Mouse (Mus musculus) MEL (cell line): ENCODE data around the gene Natd1. TPM values are rescaled to one million over a fixed set of nuclear protein-coding genes. Genes with fewer than 3 reads are reported as not detected.
A peak's percentile ranks its signal among the peaks of the same experiment; 100 is the strongest.

ENCODE experiments used
- DNase-seq: peaks from one replicate; pipeline ENCODE4 v3.0.0; 2011; ENCODE audit warnings: low read depth, low spot score
- H3K27ac ChIP-seq: 2 replicates; pipeline ENCODE4 v1.5.1; 2012; ENCODE audit warnings: low read depth, mild to moderate bottlenecking, control low read depth, low read length, moderate library complexity; ENCODE audit not compliant: control insufficient read depth
- H3K27me3 ChIP-seq, 2 experiments: fragments of 150-350 bp in 1 of 2; sonication (generic) in 1 of 2; 2 replicates each; pipeline ENCODE4 v1.6.1; 2012; ENCODE audit warnings: low read length in 2 of 2, mild to moderate bottlenecking in 2 of 2, improper control_type of control experiment in 1 of 2, moderate library complexity in 1 of 2; ENCODE audit not compliant: insufficient read depth in 2 of 2, control insufficient read depth in 1 of 2
- H3K36me3 ChIP-seq, 2 experiments: 2 replicates each; pipeline ENCODE4 v1.6.1; 2012 to 2014; ENCODE audit warnings: low read length in 2 of 2, improper control_type of control experiment in 1 of 2, inconsistent platforms in 1 of 2, mild to moderate bottlenecking in 1 of 2; ENCODE audit not compliant: insufficient read depth in 2 of 2, control insufficient read depth in 1 of 2
- H3K4me1 ChIP-seq, 2 experiments: fragments of 150-350 bp in 1 of 2; sonication (generic) in 1 of 2; 2 replicates each; pipeline ENCODE4 v1.6.1; 2012; ENCODE audit warnings: low read length in 2 of 2, improper control_type of control experiment in 1 of 2, mild to moderate bottlenecking in 1 of 2; ENCODE audit not compliant: insufficient read depth in 2 of 2, control insufficient read depth in 1 of 2
- H3K4me3 ChIP-seq, 2 experiments: fragments of 150-350 bp in 1 of 2; sonication (generic) in 1 of 2; 2 replicates each; pipeline ENCODE4 v1.5.1; 2012; ENCODE audit warnings: low read depth in 2 of 2, low read length in 2 of 2, mild to moderate bottlenecking in 2 of 2, moderate library complexity in 2 of 2, control low read depth in 1 of 2, improper control_type of control experiment in 1 of 2; ENCODE audit not compliant: control insufficient read depth in 1 of 2, insufficient read depth in 1 of 2
- H3K79me2 ChIP-seq: 2 replicates; pipeline ENCODE4 v1.6.1; 2012; ENCODE audit warnings: mild to moderate bottlenecking, low read length, moderate library complexity; ENCODE audit not compliant: control insufficient read depth, poor library complexity, insufficient read depth
- H3K9ac ChIP-seq: 2 replicates; pipeline ENCODE4 v1.6.1; 2012; ENCODE audit warnings: low read depth, mild to moderate bottlenecking, control low read depth, low read length, moderate library complexity; ENCODE audit not compliant: control insufficient read depth, poor library complexity, severe bottlenecking
- H3K9me3 ChIP-seq: fragments of 150-350 bp; sonication (generic); replicated peaks from 2 replicates; pipeline ENCODE4 v1.6.1; 2012; ENCODE audit warnings: mild to moderate bottlenecking, low read length, improper control_type of control experiment, moderate library complexity; ENCODE audit not compliant: insufficient read depth
- BHLHE40 ChIP-seq: IDR thresholded peaks from 2 replicates; pipeline ENCODE4 v1.6.1; 2012; ENCODE audit warnings: low read depth, mild to moderate bottlenecking, inconsistent platforms, low read length, improper control_type of control experiment, borderline replicate concordance
- CHD1 ChIP-seq: IDR thresholded peaks from 2 replicates; pipeline ENCODE4 v1.6.1; 2012; ENCODE audit warnings: low read depth, mild to moderate bottlenecking, inconsistent platforms, low read length, improper control_type of control experiment
- CHD2 ChIP-seq: IDR thresholded peaks from 2 replicates; pipeline ENCODE4 v1.6.1; 2011; ENCODE audit warnings: low read length, improper control_type of control experiment
- CTCF ChIP-seq, 3 experiments: IDR thresholded peaks in 2 of 3; conservative IDR thresholded peaks in 1 of 3; 2 replicates each; pipeline ENCODE4 v1.5.1; 2011 to 2012; ENCODE audit warnings: low read length in 3 of 3, low read depth in 2 of 3, mild to moderate bottlenecking in 2 of 3, improper control_type of control experiment in 1 of 3, inconsistent platforms in 1 of 3, mixed read lengths in 1 of 3, moderate library complexity in 1 of 3; ENCODE audit not compliant: control insufficient read depth in 1 of 3, insufficient read depth in 1 of 3, poor library complexity in 1 of 3, severe bottlenecking in 1 of 3
- E2F4 ChIP-seq: IDR thresholded peaks from 2 replicates; pipeline ENCODE4 v1.6.1; 2011; ENCODE audit warnings: low read depth, low read length, improper control_type of control experiment, borderline replicate concordance
- ELF1 ChIP-seq: IDR thresholded peaks from 2 replicates; pipeline ENCODE4 v1.6.1; 2014; ENCODE audit warnings: low read depth, mild to moderate bottlenecking, inconsistent platforms, low read length, improper control_type of control experiment, moderate library complexity
- EP300 ChIP-seq, 2 experiments: IDR thresholded peaks; 2 replicates each; pipeline ENCODE4 v1.6.1; 2011; ENCODE audit warnings: improper control_type of control experiment in 2 of 2, low read length in 2 of 2, low read depth in 1 of 2, mild to moderate bottlenecking in 1 of 2
- ETS1 ChIP-seq: IDR thresholded peaks from 2 replicates; pipeline ENCODE4 v1.6.1; 2012; ENCODE audit warnings: low read depth, mild to moderate bottlenecking, inconsistent platforms, low read length, improper control_type of control experiment, moderate library complexity
- GABPA ChIP-seq: IDR thresholded peaks from 2 replicates; pipeline ENCODE4 v1.6.1; 2012; ENCODE audit warnings: low read depth, mild to moderate bottlenecking, inconsistent platforms, low read length, improper control_type of control experiment, moderate library complexity
- GATA1 ChIP-seq: IDR thresholded peaks from 2 replicates; pipeline ENCODE4 v1.6.1; 2011; ENCODE audit warnings: low read depth, low read length, improper control_type of control experiment
- HCFC1 ChIP-seq: IDR thresholded peaks from 2 replicates; pipeline ENCODE4 v1.6.1; 2012; ENCODE audit warnings: low read depth, mild to moderate bottlenecking, inconsistent platforms, low read length, improper control_type of control experiment, moderate library complexity
- JUND ChIP-seq: IDR thresholded peaks from 2 replicates; pipeline ENCODE4 v1.6.1; 2011; ENCODE audit warnings: low read depth, mild to moderate bottlenecking, improper control_type of control experiment, low read length
- KAT2A ChIP-seq: conservative IDR thresholded peaks from 2 replicates; pipeline ENCODE4 v1.6.1; 2012; ENCODE audit warnings: low read depth, low read length, improper control_type of control experiment, inconsistent platforms
- MAFK ChIP-seq: IDR thresholded peaks from 2 replicates; pipeline ENCODE4 v1.6.1; 2011; ENCODE audit warnings: low read depth, mild to moderate bottlenecking, low read length, improper control_type of control experiment, borderline replicate concordance
- MAX ChIP-seq: IDR thresholded peaks from 2 replicates; pipeline ENCODE4 v1.6.1; 2011; ENCODE audit warnings: low read length, improper control_type of control experiment
- MAZ ChIP-seq: IDR thresholded peaks from 2 replicates; pipeline ENCODE4 v1.6.1; 2012; ENCODE audit warnings: low read depth, mild to moderate bottlenecking, inconsistent platforms, low read length, improper control_type of control experiment
- MXI1 ChIP-seq: IDR thresholded peaks from 2 replicates; pipeline ENCODE4 v1.6.1; 2011; ENCODE audit warnings: mild to moderate bottlenecking, low read depth, low read length, improper control_type of control experiment
- MYB ChIP-seq: IDR thresholded peaks from 2 replicates; pipeline ENCODE4 v1.6.1; 2011; ENCODE audit warnings: mild to moderate bottlenecking, low read depth, low read length, improper control_type of control experiment
- NELFE ChIP-seq: IDR thresholded peaks from 2 replicates; pipeline ENCODE4 v1.6.1; 2011; ENCODE audit warnings: low read depth, low read length, improper control_type of control experiment
- NRF1 ChIP-seq: IDR thresholded peaks from 2 replicates; pipeline ENCODE4 v1.6.1; 2014; ENCODE audit warnings: low read depth, mild to moderate bottlenecking, inconsistent platforms, low read length, improper control_type of control experiment, moderate library complexity; ENCODE audit not compliant: poor library complexity, insufficient read depth, severe bottlenecking
- POLR2A ChIP-seq, 2 experiments: IDR thresholded peaks; 2 replicates each; pipeline ENCODE4 v1.6.1; 2011 to 2012; ENCODE audit warnings: low read length in 2 of 2, mild to moderate bottlenecking in 2 of 2, control low read depth in 1 of 2, improper control_type of control experiment in 1 of 2, low read depth in 1 of 2, moderate library complexity in 1 of 2; ENCODE audit not compliant: control insufficient read depth in 1 of 2, insufficient read depth in 1 of 2, poor library complexity in 1 of 2
- POLR2AphosphoS2 ChIP-seq: IDR thresholded peaks from 2 replicates; pipeline ENCODE4 v1.6.1; 2011; ENCODE audit warnings: low read length, improper control_type of control experiment
- POLR2AphosphoS5 ChIP-seq: IDR thresholded peaks from 2 replicates; pipeline ENCODE4 v1.6.1; 2012; ENCODE audit warnings: low read depth, borderline replicate concordance, mild to moderate bottlenecking, inconsistent platforms, low read length, moderate library complexity, mixed read lengths
- RCOR1 ChIP-seq: IDR thresholded peaks from 2 replicates; pipeline ENCODE4 v1.6.1; 2012; ENCODE audit warnings: low read depth, mild to moderate bottlenecking, inconsistent platforms, low read length, improper control_type of control experiment
- SIN3A ChIP-seq: IDR thresholded peaks from 2 replicates; pipeline ENCODE4 v1.6.1; 2012; ENCODE audit warnings: low read length, improper control_type of control experiment, inconsistent platforms
- SMC3 ChIP-seq: IDR thresholded peaks from 2 replicates; pipeline ENCODE4 v1.6.1; 2011; ENCODE audit warnings: low read depth, low read length, improper control_type of control experiment
- TBP ChIP-seq: IDR thresholded peaks from 2 replicates; pipeline ENCODE4 v1.8.0; 2011; ENCODE audit warnings: low read depth, low read length, improper control_type of control experiment
- TCF12 ChIP-seq: IDR thresholded peaks from 2 replicates; pipeline ENCODE4 v1.6.1; 2014; ENCODE audit warnings: low read depth, mild to moderate bottlenecking, inconsistent platforms, low read length, improper control_type of control experiment, moderate library complexity
- USF1 ChIP-seq: IDR thresholded peaks from 2 replicates; pipeline ENCODE4 v1.6.1; 2014; ENCODE audit warnings: low read depth, mild to moderate bottlenecking, inconsistent platforms, low read length, improper control_type of control experiment, moderate library complexity
- ZC3H11A ChIP-seq: IDR thresholded peaks from 2 replicates; pipeline ENCODE4 v1.6.1; 2012; ENCODE audit warnings: low read depth, mild to moderate bottlenecking, inconsistent platforms, low read length, improper control_type of control experiment
- ZKSCAN1 ChIP-seq: IDR thresholded peaks from 2 replicates; pipeline ENCODE4 v1.6.1; 2012; ENCODE audit warnings: low read depth, mild to moderate bottlenecking, inconsistent platforms, low read length, improper control_type of control experiment, moderate library complexity
- ZNF384 ChIP-seq: IDR thresholded peaks from 2 replicates; pipeline ENCODE4 v1.6.1; 2012; ENCODE audit warnings: low read depth, mild to moderate bottlenecking, inconsistent platforms, low read length, improper control_type of control experiment
- polyA plus RNA-seq, 2 experiments: library from polyadenylated mRNA; stranded (reverse) in 1 of 2; unstranded in 1 of 2; fragments of >175 nt in 1 of 2; fragments of >200 nt in 1 of 2; gene quantifications; 2 replicates each; pipeline versions ENCODE4 v1.2.1 to v1.2.4; 2012; ENCODE audit warnings: low replicate concordance in 2 of 2, low read depth in 1 of 2; ENCODE audit not compliant: insufficient read length in 2 of 2, insufficient read depth in 1 of 2, missing spikeins in 1 of 2
- total RNA-seq: library from RNA; depleted of rRNA; stranded (reverse); fragments of 300-350 nt; gene quantifications from 2 replicates; pipeline ENCODE4 v1.2.3, GENCODE M21; 2012

Gene Natd1
- total and polyA plus RNA-seq, 3 experiments = 3.0 to 10.9 TPM; not detected in 1

DNA sequence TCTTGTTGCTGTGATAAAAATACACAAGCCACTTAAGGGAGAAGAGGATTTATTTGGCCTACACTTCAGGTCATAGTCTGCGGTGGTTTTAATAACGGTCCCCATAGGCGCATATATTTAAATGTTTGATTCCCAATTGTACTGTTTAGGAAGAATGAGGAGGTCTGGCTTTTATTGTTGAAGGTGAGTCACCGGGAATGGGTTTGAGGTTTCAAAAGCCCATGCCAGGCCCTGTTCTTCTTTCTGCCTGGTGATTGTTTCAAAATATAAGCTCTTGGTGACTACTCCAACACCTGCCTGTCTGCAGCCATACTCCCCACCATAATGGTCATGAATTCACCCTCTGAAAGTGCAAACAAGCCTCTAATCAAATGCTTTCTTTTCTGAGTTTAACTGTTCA is 34.0 kb downstream of the Natd1 start:
- no peak overlapping the region for H3K9ac ChIP-seq
- TF ChIP-seq SMC3 (no peak), CHD2 (no peak), HCFC1 (no peak)
- H3K27ac ChIP-seq = no peak overlapping the region
- H3K4me1 ChIP-seq = peaks cover 7 to 21% of the 10 kb centered on the region in 2 experiments; a peak in 3 of 4 replicates
- H3K27me3 ChIP-seq = no peaks in the 10 kb centered on the region
- peaks cover 36% of the 10 kb centered on the region for H3K79me2 ChIP-seq
- no peak for DNase-seq
- no peaks in the 10 kb centered on the region for H3K9me3 ChIP-seq
- no peak overlapping the region for H3K4me3 ChIP-seq
- H3K36me3 ChIP-seq = peaks cover 0 to 21% of the 10 kb centered on the region in 2 experiments

DNA sequence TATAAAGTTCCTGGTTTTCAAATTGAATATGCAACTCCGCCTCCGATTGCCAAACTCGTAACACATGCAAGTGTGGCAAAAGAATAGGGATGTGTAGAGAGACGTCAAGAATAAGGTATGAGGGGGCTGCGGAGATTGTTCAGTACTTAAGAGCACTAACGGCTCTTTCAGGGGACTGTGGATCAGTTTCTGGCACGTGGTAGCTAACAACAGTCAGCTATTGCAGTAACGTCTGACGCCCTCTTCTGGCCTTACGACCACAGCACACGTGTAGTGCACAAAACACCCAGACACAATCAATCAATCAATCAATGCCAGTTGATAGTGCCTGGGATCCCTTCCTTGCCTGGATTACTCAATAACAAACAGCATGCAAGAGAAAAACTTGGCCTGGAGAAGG is 35.1 kb downstream of the Natd1 start:
- peaks cover 9 to 27% of the 10 kb centered on the region in 2 experiments for H3K36me3 ChIP-seq
- H3K4me1 ChIP-seq = peaks cover 7 to 28% of the 10 kb centered on the region in 2 experiments; a peak in 3 of 4 replicates
- peak overlapping the region; percentile 93 for H3K27ac ChIP-seq
- H3K9ac ChIP-seq = peak overlapping the region; percentile 90
- H3K9me3 ChIP-seq = no peaks in the 10 kb centered on the region
- H3K4me3 ChIP-seq = peak overlapping the region; percentile 69 to 79
- H3K27me3 ChIP-seq = no peaks in the 10 kb centered on the region
- H3K79me2 ChIP-seq = peaks cover 47% of the 10 kb centered on the region
- peak; percentile 94 for DNase-seq
- TF ChIP-seq GABPA = no peak
- peak; percentile 26; the same call in 1 of the 2 replicates for TF ChIP-seq KAT2A
- TF ChIP-seq JUND = no peak
- no peak for TF ChIP-seq CHD2
- peak; percentile 78 to 95 (median 89) for TF ChIP-seq CTCF (IDR thresholded peaks at IDR 0.05 in 2 of 3, conservative IDR thresholded peaks at IDR 0.05 in 1 of 3; ENCODE audit: control insufficient read depth in 1 of 3, insufficient read depth in 1 of 3, low read depth in 2 of 3, low read length in 3 of 3, poor library complexity in 1 of 3, severe bottlenecking in 1 of 3)
- TF ChIP-seq NELFE = no peak; the same call in 1 of the 2 replicates
- TF ChIP-seq ZC3H11A = peak; percentile 47
- TF ChIP-seq SIN3A = peak; percentile 99
- 0 out of 2 replicates have a peak, but pooled peaks have one; percentile 13 for TF ChIP-seq RCOR1
- peak; percentile 75 for TF ChIP-seq HCFC1
- peak; percentile 70 for TF ChIP-seq ZNF384
- peak; percentile 100 for TF ChIP-seq MXI1
- TF ChIP-seq POLR2A (IDR thresholded peaks at IDR 0.05; ENCODE audit: control insufficient read depth in 1 of 2, insufficient read depth in 1 of 2, low read depth in 1 of 2, low read length in 2 of 2, poor library complexity in 1 of 2) = peak in 1 of 2 experiments; percentile 51; a peak in 1 of 4 replicates
- no peak for TF ChIP-seq POLR2AphosphoS5
- no peak for TF ChIP-seq ZKSCAN1
- peak; percentile 88 for TF ChIP-seq USF1
- peak; percentile 23; the same call in 1 of the 2 replicates for TF ChIP-seq MAZ
- TF ChIP-seq TCF12 = peak; percentile 26; the same call in 1 of the 2 replicates
- peak; percentile 100 for TF ChIP-seq MAX
- TF ChIP-seq ETS1 = peak; percentile 62; the same call in 1 of the 2 replicates
- peak; percentile 24; the same call in 1 of the 2 replicates for TF ChIP-seq GATA1
- TF ChIP-seq TBP = peak; percentile 81
- TF ChIP-seq MAFK = no peak; the same call in 1 of the 2 replicates
- peak; percentile 82 for TF ChIP-seq MYB
- peak; percentile 69 for TF ChIP-seq POLR2AphosphoS2
- peak; percentile 91; the same call in 1 of the 2 replicates for TF ChIP-seq CHD1
- no peak; the same call in 1 of the 2 replicates for TF ChIP-seq ELF1
- no peak for TF ChIP-seq NRF1
- TF ChIP-seq EP300 (IDR thresholded peaks at IDR 0.05; ENCODE audit: low read depth in 1 of 2, low read length in 2 of 2) = peak in 1 of 2 experiments; percentile 36; a peak in 1 of 4 replicates
- peak; percentile 87; the same call in 1 of the 2 replicates for TF ChIP-seq BHLHE40
- peak; percentile 71 for TF ChIP-seq E2F4
